Mouse (Mus musculus) C2C12 (cell line): ENCODE measurements around the gene Ell2.

Source experiments
- CEBPB ChIP-seq: IDR thresholded peaks from one replicate; pipeline ENCODE4 v1.6.1; 2011; ENCODE audit warnings: low read depth, mild to moderate bottlenecking, control low read depth, moderate library complexity
- CTCF ChIP-seq: IDR thresholded peaks from one replicate; pipeline ENCODE4 v1.5.1; 2011; ENCODE audit not compliant: control insufficient read depth, insufficient read depth, insufficient read length
- MAX ChIP-seq: IDR thresholded peaks from one replicate; pipeline ENCODE4 v1.6.1; 2011; ENCODE audit warnings: mild to moderate bottlenecking, control low read depth
- MYOG ChIP-seq: IDR thresholded peaks from one replicate; pipeline ENCODE4 v1.6.1; 2011; ENCODE audit not compliant: control insufficient read depth, insufficient read length; ENCODE audit errors: extremely low read depth

GRCm38 (mm10) chr13:75702814-75703213 is 3.7 kb upstream of the Ell2 start:
- no peak for TF ChIP-seq MAX
- no peak for TF ChIP-seq CTCF
- no peak for TF ChIP-seq MYOG
- TF ChIP-seq CEBPB, result no peak
